Mouse (Mus musculus): ENCODE results near the gene Ppia.
"Not testable (repeated sequence)": the region's sequence is repeated elsewhere in the genome, so short reads cannot be mapped to it uniquely, and the experiment has no call there.

The Ppia gene

DNA sequence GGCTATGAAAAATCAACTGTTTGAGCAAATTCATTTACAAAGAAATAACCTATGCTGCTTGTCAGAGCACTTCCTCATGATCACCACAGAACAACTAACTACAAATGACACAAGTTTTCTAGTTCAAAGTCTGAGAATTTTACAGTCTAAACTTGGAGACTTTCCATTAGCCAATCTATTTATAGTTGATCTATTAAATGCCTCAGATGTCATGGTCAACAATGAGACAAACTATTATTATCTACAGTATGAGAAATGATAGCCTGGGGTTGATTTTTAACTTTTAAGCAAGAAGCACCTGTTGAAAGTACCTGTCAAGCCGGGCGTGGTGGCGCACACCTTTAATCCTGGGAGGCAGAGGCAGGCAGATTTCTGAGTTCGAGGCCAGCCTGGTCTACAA is 27.3 kb downstream of the Ppia start:
- DNase-seq (ENCODE audit: extremely low spot score): no peak

- no peak for DNase-seq (ENCODE audit: extremely low spot score)
Measured at GRCm38 (mm10) chr11:6443102-6443501, 27.9 kb downstream of the Ppia start.

DNA sequence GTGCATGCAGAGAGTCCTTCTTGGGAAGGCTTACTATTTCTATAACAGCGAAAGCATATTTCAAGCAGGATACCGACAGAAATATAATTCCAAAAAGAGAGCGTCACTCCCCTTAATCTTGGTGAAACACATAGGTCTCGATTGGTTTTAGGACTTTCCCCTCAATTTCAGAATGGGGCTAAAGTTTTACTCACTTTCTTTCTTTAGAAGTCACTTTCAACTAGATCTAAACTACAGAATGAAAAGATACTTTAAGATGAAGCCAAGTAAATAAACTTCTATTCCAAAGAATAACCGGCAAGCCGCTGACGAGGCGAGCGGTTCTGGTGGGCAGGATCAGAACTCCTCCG is 28.5 kb downstream of the Ppia start:
- no peak for DNase-seq (ENCODE audit: extremely low spot score)

DNA sequence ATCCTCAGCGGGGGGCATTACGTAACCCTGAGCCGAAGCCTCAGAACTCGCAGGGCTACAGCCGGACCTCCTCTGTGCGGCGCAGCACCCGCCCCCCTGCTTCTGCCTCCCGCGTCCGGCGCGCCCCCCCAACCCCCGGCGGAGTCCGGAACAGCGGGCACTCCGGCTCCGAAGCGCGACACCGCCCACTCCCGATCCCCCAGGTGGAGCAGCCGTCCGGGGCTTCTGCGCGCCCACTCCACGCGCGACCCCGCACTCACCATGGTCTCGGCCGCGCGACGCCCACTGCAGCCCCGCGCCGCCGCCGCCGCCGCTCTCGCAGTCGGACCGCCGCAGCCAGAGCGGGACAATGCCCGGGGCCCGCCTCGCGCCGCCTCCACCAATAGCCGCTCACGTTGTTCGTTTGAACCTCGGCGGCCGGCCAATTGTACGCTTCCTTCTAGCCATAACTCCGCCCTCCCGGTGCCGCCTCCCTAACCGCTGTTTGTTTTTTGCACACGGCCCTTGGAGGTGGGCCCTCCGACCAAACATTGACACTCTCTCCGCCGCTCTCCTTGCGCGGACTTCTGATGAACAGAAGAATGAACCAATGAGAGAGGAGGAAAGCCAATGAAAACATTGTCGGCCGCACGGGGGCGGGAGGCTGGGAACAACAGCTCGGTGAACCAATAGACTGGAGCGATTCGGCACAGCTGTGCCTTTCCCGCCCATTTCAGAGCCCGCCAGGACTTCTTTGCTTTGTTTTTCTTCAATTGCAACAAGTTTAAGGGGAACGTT is 29.0 kb downstream of the Ppia start, which contains the start of gene H2afv:
Gene H2afv, minus strand, starts transcription at position 367 of the 777 bp plus-strand sequence.
- DNase-seq (ENCODE audit: extremely low spot score): peak; percentile 99

GRCm38 (mm10) chr11:6445441-6445840 is 30.2 kb downstream of the Ppia start:
- no peak for DNase-seq (ENCODE audit: extremely low spot score)

DNA sequence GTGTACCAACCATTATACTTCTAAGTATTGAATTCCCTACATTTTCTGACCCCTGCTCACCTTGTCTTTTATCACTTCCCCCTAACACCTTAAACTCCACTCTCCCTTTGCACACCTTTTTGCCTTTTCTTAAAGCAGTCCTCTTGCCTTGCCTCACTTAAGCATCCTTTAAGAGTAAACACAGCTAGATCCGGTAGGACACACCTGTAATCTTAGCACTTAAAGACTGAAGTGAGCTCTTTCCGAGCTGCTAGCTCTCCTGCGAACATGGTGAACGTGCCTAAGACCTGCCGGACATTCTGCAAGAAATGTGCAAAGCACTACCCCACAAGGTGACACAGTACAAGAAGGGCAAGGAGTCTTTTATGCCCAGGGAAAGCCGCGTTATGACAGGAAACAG is 30.7 kb downstream of the Ppia start:
- DNase-seq (ENCODE audit: extremely low spot score): no peak

DNA sequence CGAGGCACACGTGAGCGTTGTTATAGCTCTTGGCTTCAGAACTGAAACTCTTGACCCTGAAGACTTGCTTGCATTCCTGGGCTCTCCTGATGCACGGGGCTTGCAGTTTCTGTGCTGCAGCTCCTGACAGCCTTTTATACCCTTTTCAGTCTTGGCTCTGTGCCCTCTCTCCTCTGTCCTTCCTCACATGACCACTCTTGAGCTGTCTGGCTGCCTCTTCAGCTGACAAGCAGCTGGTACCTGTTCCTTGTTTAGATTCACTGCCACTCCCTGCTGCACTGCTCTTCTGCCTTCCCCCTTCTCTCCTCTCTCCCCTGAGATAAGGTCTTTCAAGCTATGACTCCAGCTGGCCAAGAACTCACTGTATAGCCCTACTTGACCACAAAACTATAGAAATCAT is 32.2 kb downstream of the Ppia start:
- no peak for DNase-seq (ENCODE audit: extremely low spot score)

DNA sequence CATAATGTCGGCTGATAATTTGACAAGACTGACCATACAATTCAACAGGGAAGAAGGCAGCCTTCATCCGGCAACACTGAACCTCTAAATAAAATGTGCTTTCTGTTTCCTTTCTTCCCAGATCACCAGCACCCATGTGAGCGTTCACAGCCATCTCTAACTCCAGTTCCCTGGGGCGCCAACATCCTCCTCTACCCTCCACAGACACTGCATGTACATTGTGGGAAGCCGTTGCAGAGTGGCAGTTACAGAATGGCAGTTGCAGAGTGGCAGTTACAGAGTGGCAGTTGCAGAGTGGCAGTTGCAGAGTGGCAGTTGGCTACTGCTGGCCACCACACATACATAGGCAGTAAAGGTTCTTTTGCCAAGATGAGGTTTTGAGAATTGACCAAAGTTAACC is 32.9 kb downstream of the Ppia start:
- not testable (repeated sequence) for DNase-seq (ENCODE audit: extremely low spot score)

DNA sequence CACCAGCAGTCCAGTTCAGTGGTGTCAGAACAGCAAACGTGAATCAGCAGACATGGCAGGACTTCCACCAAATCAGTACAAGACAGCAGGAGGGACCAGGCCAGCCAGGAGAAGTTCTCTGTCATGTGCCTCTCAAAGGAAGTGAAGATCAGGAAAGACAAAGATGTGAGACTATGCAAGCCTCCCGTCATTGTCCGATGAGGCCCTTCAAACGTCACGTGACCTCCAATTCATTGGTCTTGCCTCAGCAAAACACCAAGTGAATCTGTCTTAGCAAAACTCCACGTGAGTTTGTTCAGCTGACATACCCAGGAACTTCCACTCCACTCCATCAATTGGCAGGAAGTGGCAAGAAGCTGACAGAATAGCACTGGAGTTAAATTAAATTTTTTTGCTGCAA is 40.8 kb downstream of the Ppia start:
- DNase-seq (ENCODE audit: extremely low spot score): no peak

DNA sequence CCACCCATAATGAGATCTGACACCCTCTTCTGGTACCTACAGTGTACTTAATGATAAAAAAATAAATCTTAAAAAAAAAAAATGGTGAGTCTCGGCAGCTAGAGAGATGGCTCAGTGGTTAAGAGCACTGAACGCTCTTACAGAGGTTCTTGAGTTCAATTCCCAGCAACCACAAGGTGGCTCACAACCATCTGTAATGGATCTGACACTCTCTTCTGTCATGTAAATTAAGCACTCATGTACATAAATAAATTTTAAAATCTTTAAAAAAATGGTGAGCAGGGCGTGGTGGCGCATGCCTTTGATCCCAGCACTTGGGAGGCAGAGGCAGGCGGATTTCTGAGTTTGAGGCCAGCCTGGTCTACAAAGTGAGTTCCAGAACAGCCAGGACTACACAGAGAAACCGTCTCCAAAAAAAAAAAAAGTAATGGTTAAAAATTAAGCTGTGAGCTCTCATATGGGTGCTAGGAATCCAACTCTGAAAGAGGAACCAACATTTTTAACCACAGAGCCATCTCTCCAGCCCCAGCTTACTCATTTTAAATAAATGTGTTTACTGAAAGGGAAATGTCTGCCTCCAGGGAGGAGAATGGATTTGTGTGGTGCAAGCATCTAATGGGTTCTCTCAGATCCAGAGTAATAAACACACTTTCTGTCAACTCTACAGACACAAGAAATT is 48.1 kb downstream of the Ppia start:
- no peak for DNase-seq (ENCODE audit: extremely low spot score)

DNA sequence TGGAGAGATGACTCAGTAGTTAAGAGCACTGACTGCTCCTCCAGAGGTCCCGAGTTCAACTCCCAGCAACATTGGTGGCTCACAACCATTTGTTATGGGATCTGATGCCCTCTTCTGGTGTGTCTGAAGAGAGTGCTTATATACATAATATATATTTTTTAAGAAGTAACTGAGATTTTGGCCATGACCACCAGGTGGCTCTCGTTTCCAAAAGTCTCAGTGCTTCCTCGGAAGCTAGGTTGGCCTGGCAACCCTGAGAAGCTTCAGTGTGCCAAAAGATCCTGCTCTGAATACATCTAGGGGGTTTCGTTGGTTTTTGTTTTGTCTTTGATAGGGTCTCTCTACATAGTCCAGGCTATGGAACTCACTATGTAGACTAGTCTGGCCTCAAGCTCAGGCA is 49.9 kb downstream of the Ppia start:
- DNase-seq (ENCODE audit: extremely low spot score): peak; percentile 62

GRCm38 (mm10) chr11:6468541-6468940 is 53.3 kb downstream of the Ppia start:
- DNase-seq (ENCODE audit: extremely low spot score): no peak

All from embryo, embryonic 9.5 days (tissue).